Mouse (Mus musculus) right cerebral cortex, adult 2 months (tissue): ENCODE measurements at regions not wholly inside any gene's neighbourhood (a gene's known extent, or its start where the extent isn't known, plus 50 kb on each side); places are given as distances from the start of the nearest gene placed in this dataset.

Source experiments
- DNase-seq, 2 experiments: peaks; one replicate each; pipeline ENCODE4 v3.0.0; 2021 to 2022; ENCODE audit warnings: low spot score in 2 of 2

- no peak for DNase-seq
Observed at GRCm38 (mm10) chr15:62096778-62097177, 1174.0 kb upstream of the A1bg start.

GRCm38 (mm10) chr15:62095198-62095597 is 1172.4 kb upstream of the A1bg start:
- no peak for DNase-seq

DNA sequence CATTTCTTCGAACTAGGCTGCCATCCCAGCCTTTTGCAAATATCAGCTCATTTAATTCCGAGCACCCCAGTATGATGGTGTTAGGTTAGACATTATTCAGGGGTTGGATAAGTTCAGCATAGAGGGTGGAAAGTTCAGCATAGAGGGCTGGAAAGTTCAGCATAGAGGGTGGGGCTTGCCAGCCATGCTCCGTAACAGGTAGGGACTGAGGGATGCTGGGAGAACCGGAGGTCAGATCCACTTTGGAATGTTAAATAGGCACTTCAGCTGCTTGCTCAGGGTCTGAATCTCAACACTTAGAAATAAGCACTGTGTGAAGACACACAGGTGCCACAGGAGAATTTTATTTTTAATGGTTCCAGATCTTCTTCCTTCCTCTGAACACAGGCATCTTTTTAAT is 1170.9 kb upstream of the A1bg start:
- DNase-seq = no peak

GRCm38 (mm10) chr15:62092671-62093185 is 1169.9 kb upstream of the A1bg start:
- DNase-seq = no peak

GRCm38 (mm10) chr15:62091746-62092659 is 1169.2 kb upstream of the A1bg start:
- no peak for DNase-seq

DNA sequence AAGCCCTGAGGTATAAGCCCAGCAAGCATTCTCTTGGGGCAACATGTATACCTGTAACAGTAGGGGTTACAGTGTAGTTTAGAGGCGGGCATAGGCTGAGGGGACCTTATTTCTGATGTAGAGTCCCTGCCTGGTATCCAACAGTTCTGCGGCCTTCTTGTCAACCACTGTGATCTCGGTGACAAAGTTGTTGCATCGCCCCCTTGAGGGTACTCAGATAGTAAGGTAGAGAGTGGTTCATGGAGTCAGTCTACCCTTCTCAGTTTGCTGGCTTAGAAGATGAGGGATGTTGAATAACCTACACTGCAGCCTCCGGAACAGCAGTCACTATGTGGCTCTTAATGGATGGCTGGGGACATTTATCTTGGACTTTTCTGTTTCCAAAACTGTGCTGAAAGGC is 1168.3 kb upstream of the A1bg start:
- DNase-seq = no peak

GRCm38 (mm10) chr15:62088341-62088740 is 1165.5 kb upstream of the A1bg start:
- no peak for DNase-seq

- DNase-seq = no peak
Observed at GRCm38 (mm10) chr15:62087755-62088154, 1164.9 kb upstream of the A1bg start.

GRCm38 (mm10) chr15:62086037-62086436 is 1163.2 kb upstream of the A1bg start:
- DNase-seq = no peak

GRCm38 (mm10) chr15:62083347-62083746 is 1160.5 kb upstream of the A1bg start:
- no peak for DNase-seq

- DNase-seq = no peak
Observed at GRCm38 (mm10) chr15:62082539-62082938, 1159.7 kb upstream of the A1bg start.

- DNase-seq = peak; percentile 40 to 67
Observed at GRCm38 (mm10) chr15:62079155-62080109, 1156.6 kb upstream of the A1bg start.

DNA sequence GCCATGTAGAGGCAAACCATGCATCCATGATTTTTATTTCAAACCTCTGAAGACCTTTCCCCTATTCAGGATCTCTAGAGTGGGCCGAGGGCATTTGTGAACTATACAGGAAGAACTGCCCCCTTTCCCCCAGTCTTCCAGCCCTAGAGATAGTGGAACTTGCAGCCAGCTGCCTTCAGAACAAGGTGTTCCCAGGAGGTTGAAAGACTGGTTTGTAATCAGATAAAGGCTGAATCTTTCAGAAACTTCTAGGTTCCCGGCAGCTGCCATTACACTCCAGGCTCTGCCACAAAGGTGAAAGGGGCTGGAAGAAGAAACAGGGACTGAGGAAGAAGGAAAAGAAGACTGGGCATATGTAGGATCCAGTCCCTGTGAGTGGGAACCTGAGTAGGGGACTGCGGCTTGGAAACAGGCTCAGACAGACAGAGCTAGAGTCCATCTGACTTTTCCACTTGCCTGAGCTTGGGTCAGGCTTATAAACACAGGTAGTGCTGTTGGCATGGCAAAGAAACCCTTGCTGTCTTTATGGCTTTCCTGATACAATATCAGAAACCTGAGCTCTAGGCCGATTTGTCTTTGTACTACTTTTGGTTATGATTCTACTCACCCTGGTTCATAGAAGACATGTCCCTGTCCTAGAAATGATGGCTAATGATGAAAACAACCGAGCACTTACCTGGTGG is 1153.9 kb upstream of the A1bg start:
- no peak for DNase-seq

DNA sequence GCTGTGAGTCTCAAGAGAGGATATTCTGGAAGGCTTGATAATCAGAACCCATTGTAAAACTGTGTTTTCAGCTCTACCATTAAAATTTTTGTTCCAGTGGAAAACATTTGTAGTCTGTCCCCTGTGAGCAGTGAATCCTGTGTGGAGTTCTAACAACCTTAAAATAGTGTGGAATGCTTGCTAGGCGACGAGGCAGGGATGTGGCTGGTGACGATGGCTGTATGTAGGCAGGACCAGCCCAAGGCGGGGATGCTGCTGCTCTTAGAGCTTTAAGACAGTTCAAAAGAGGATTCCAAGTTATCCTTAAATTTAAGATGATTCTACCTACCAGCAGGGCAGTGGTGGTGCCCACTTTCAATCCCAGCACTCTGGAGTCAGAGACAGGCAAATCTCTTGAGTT is 1151.9 kb upstream of the A1bg start:
- peak; percentile 19 to 42 for DNase-seq

- DNase-seq = no peak
Observed at GRCm38 (mm10) chr15:62073595-62073994, 1150.8 kb upstream of the A1bg start.

DNA sequence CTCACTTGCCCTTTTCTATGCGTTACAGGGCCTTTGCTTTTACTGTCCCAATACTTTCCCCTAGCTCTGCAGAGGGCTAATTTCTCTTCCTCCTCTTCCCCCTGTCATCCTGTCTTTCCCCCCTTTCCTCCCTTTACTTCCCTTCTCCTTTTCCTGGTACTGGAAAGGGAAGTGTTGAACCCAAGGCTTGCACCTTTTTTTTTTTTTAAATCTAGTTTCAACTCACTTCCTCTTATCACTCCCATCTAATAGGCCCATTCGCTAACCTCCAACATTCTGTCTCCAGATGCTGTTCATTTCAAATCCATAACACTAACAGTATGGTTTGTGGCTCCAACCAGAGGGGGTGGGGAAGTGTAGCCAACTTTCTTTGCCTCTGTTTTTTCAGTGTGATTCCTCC is 1148.5 kb upstream of the A1bg start:
- DNase-seq = no peak

GRCm38 (mm10) chr15:62068422-62069160 is 1145.8 kb upstream of the A1bg start:
- no peak for DNase-seq

- DNase-seq = no peak
Observed at GRCm38 (mm10) chr15:62064399-62064798, 1141.6 kb upstream of the A1bg start.

DNA sequence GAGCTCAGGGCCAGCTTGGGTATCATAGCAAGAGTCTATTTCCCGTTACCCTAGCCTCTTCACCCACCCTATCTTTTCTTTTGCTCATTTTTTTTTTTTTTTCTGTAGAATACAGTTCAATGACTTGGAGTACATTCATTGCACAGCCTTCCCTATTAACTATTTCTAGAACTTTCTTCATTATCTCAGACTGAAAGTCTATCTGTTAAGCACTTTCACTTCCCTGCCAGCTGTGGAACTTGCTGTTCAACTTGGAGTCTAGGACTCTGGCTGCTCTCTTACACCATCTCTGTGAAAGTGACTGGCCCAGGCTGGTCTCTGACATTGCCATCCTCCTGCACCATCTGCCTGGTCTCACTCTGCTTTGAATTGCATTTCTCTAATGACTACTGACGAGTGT is 1134.6 kb upstream of the A1bg start:
- no peak for DNase-seq

GRCm38 (mm10) chr15:62056889-62057288 is 1134.1 kb upstream of the A1bg start:
- no peak for DNase-seq

DNA sequence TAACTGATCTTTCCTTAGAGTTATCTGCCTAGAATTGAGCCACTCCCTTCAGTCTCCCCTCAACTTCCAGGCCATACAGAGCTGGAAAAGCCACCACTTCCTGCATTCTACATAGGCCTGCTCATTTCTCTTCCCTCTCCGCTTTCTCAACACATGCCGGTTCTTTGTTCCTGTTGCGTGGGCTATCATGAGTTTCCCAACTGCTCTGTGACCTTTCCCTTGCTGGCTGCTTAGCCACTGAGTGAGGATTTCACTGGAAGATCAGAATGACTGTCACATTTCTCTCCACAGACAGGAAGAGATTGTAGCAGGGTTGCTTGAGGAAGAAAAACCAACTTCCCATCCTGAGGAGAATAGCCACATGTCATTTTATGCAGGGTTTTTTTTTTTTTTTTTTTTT is 1133.6 kb upstream of the A1bg start:
- DNase-seq = no peak
